In genomic region chr2:25167481-25167880, GRCm38 (mm10) we compare ENCODE assay signal across 8 mouse cellular contexts. TPM values are rescaled to one million over a fixed set of nuclear protein-coding genes. Genes with fewer than 3 reads are reported as not detected.
DNase-seq lines count a peak whose midpoint lies in the region; ATAC-seq and TF ChIP-seq lines count a peak whose summit lies in the region.

No protein-coding gene starts in this region.

- peak overlapping the region; percentile 56 for H3K4me3 ChIP-seq in heart, embryonic 12.5 days
- peak overlapping the region; percentile 60 for H3K4me3 ChIP-seq in E14TG2a.4 (replicated peaks; ENCODE audit: low read length)
- H3K4me3 ChIP-seq in forebrain, embryonic 13.5 days = peak overlapping the region; percentile 48
- peak overlapping the region; percentile 59 for H3K4me3 ChIP-seq in liver, embryonic 13.5 days (replicated peaks)

- H3K27ac ChIP-seq in heart, embryonic 12.5 days (ENCODE audit: poor library complexity, severe bottlenecking) = peak overlapping the region; percentile 48
- peak overlapping the region; percentile 89 for H3K27ac ChIP-seq in forebrain, embryonic 13.5 days
- H3K27ac ChIP-seq in liver, embryonic 13.5 days = peak overlapping the region; percentile 63; the same call in 1 of the 2 replicates

- peak overlapping the region; percentile 68 for H3K9ac ChIP-seq in heart, embryonic 12.5 days
- H3K9ac ChIP-seq in forebrain, embryonic 13.5 days = peak overlapping the region; percentile 71
- peak overlapping the region; percentile 68 for H3K9ac ChIP-seq in liver, embryonic 13.5 days

- ATAC-seq in heart, embryonic 12.5 days (ENCODE audit: insufficient number of reproducible peaks, low FRiP score) = peak; percentile 36
- peak; percentile 42 for ATAC-seq in forebrain, embryonic 13.5 days
- ATAC-seq in liver, embryonic 13.5 days (ENCODE audit: low read depth) = peak; percentile 29

- TF ChIP-seq CTCF in E14TG2a.4 (conservative IDR thresholded peaks at IDR 0.05; ENCODE audit: low read length) = no peak

- peaks cover 44% of the 10 kb centered on the region for H3K4me1 ChIP-seq in heart, embryonic 12.5 days (replicated peaks)
- H3K4me1 ChIP-seq in E14TG2a.4 (replicated peaks; ENCODE audit: low read depth, low read length) = peaks cover 54% of the 10 kb centered on the region
- peaks cover 62% of the 10 kb centered on the region for H3K4me1 ChIP-seq in forebrain, embryonic 13.5 days
- H3K4me1 ChIP-seq in liver, embryonic 13.5 days (replicated peaks) = peaks cover 59% of the 10 kb centered on the region

- WGBS in heart, embryonic 12.5 days = 17% methylated on average over 4 of the region's 4 CpGs
- 21% methylated on average over 4 of the region's 4 CpGs for WGBS in forebrain, embryonic 13.5 days
- WGBS in liver, embryonic 13.5 days (ENCODE audit: insufficient replicate concordance) = 18% methylated on average over 4 of the region's 4 CpGs

- no peaks in the 10 kb centered on the region for H3K9me3 ChIP-seq in heart, embryonic 12.5 days (replicated peaks)
- H3K9me3 ChIP-seq in E14TG2a.4 (ENCODE audit: low read length) = peaks cover 2% of the 10 kb centered on the region; the same call in 1 of the 2 replicates
- no peaks in the 10 kb centered on the region for H3K9me3 ChIP-seq in forebrain, embryonic 13.5 days (replicated peaks)
- no peaks in the 10 kb centered on the region for H3K9me3 ChIP-seq in liver, embryonic 13.5 days (replicated peaks)

- H3K36me3 ChIP-seq in heart, embryonic 12.5 days = no peaks in the 10 kb centered on the region
- no peaks in the 10 kb centered on the region for H3K36me3 ChIP-seq in E14TG2a.4 (ENCODE audit: insufficient read depth, low read length)
- no peaks in the 10 kb centered on the region for H3K36me3 ChIP-seq in forebrain, embryonic 13.5 days (ENCODE audit: poor library complexity, severe bottlenecking)
- H3K36me3 ChIP-seq in liver, embryonic 13.5 days = no peaks in the 10 kb centered on the region

- peak overlapping the region; percentile 80 for H3K4me2 ChIP-seq in heart, embryonic 12.5 days
- H3K4me2 ChIP-seq in forebrain, embryonic 13.5 days = peak overlapping the region; percentile 79
- peak overlapping the region; percentile 85 for H3K4me2 ChIP-seq in liver, embryonic 13.5 days

- DNase-seq in heart, adult 8-10 months (ENCODE audit: low spot score) = no peak
- DNase-seq in liver, embryonic 13.5 days = no peak
- DNase-seq in right cerebral cortex, postnatal 4 days = no peak
- no peak for DNase-seq in layer of hippocampus, postnatal 25 days (ENCODE audit: extremely low spot score in 1 of 2, low spot score in 1 of 2)
- no peak for DNase-seq in gastrocnemius, postnatal 4 days (ENCODE audit: low spot score in 2 of 2)

- H3K27me3 ChIP-seq in heart, embryonic 12.5 days (replicated peaks) = peaks cover 11% of the 10 kb centered on the region
- peaks cover 87% of the 10 kb centered on the region for H3K27me3 ChIP-seq in E14TG2a.4 (ENCODE audit: insufficient read depth, low read length)
- no peaks in the 10 kb centered on the region for H3K27me3 ChIP-seq in forebrain, embryonic 13.5 days
- peaks cover 15% of the 10 kb centered on the region; the same call in 1 of the 2 replicates for H3K27me3 ChIP-seq in liver, embryonic 13.5 days

RNA-seq across cellular contexts. Expression of gene Nrarp, which starts 13.1 kb away (rescaled TPM):
- 10.8 and 12.8 TPM in 2 replicates for polyA plus RNA-seq in heart, embryonic 12.5 days (2016; fragmentation: Nextera tagmentation; extraction: Ambion mirVana)
- total RNA-seq in heart, adult 8-10 months (2022) = 1 to 10 TPM; 5.0 to 9.4 (median 9.2) TPM
- polyA plus RNA-seq in forebrain, embryonic 13.5 days (2015; fragmentation: Nextera tagmentation; extraction: Ambion mirVana) = 29.2 and 30.8 TPM in 2 replicates
- 2.5 and 2.6 TPM in 2 replicates for polyA plus RNA-seq in liver, embryonic 13.5 days (2015; fragmentation: Nextera tagmentation; extraction: Ambion mirVana)
- 10 to 100 TPM; 27.5 to 35.7 TPM for total RNA-seq in layer of hippocampus, postnatal 25 days (2021)
- total RNA-seq in gastrocnemius, postnatal 4 days (2021) = 10 to 100 TPM; 20.8 to 22.5 TPM

RNA-seq across cellular contexts. Expression of gene Tor4a, which starts 29.2 kb away (rescaled TPM):
- polyA plus RNA-seq in heart, embryonic 12.5 days (2016; fragmentation: Nextera tagmentation; extraction: Ambion mirVana) = 6.6 and 7.0 TPM in 2 replicates
- 1 to 10 TPM; 3.9 to 5.0 (median 4.7) TPM for total RNA-seq in heart, adult 8-10 months (2022)
- polyA plus RNA-seq in forebrain, embryonic 13.5 days (2015; fragmentation: Nextera tagmentation; extraction: Ambion mirVana) = 0.66 and 0.78 TPM in 2 replicates
- polyA plus RNA-seq in liver, embryonic 13.5 days (2015; fragmentation: Nextera tagmentation; extraction: Ambion mirVana) = 5.5 and 6.0 TPM in 2 replicates
- total RNA-seq in layer of hippocampus, postnatal 25 days (2021) = 1 to 10 TPM; 1.5 TPM
- 1 to 10 TPM; 2.7 to 2.9 TPM for total RNA-seq in gastrocnemius, postnatal 4 days (2021)

RNA-seq across cellular contexts. Expression of gene Nelfb, which starts 43.8 kb away (rescaled TPM):
- polyA plus RNA-seq in heart, embryonic 12.5 days (2016; fragmentation: Nextera tagmentation; extraction: Ambion mirVana) = 73.3 and 74.4 TPM in 2 replicates
- 10 to 100 TPM; 38.5 to 49.3 (median 39.5) TPM for total RNA-seq in heart, adult 8-10 months (2022)
- 95.4 and 104 TPM in 2 replicates for polyA plus RNA-seq in forebrain, embryonic 13.5 days (2015; fragmentation: Nextera tagmentation; extraction: Ambion mirVana)
- 42.8 and 43.3 TPM in 2 replicates for polyA plus RNA-seq in liver, embryonic 13.5 days (2015; fragmentation: Nextera tagmentation; extraction: Ambion mirVana)
- total RNA-seq in layer of hippocampus, postnatal 25 days (2021) = 10 to 100 TPM; 55.8 to 58.9 TPM
- 10 to 100 TPM; 43.4 to 47.7 TPM for total RNA-seq in gastrocnemius, postnatal 4 days (2021)

RNA-seq across cellular contexts. Expression of gene Stpg3, which starts 47.0 kb away (rescaled TPM):
- polyA plus RNA-seq in heart, embryonic 12.5 days (2016; fragmentation: Nextera tagmentation; extraction: Ambion mirVana) = not detected in 2 replicates
- total RNA-seq in heart, adult 8-10 months (2022) = not detected
- polyA plus RNA-seq in forebrain, embryonic 13.5 days (2015; fragmentation: Nextera tagmentation; extraction: Ambion mirVana) = not detected in 2 replicates
- not detected in 2 replicates for polyA plus RNA-seq in liver, embryonic 13.5 days (2015; fragmentation: Nextera tagmentation; extraction: Ambion mirVana)
- under 1 TPM in 1 of 2 experiments, not detected in 1; 0.32 TPM for total RNA-seq in layer of hippocampus, postnatal 25 days (2021)
- total RNA-seq in gastrocnemius, postnatal 4 days (2021) = not detected

RNA-seq across cellular contexts. Expression of gene Fam166a, which starts 51.1 kb away (rescaled TPM):
- not detected in 2 replicates for polyA plus RNA-seq in heart, embryonic 12.5 days (2016; fragmentation: Nextera tagmentation; extraction: Ambion mirVana)
- total RNA-seq in heart, adult 8-10 months (2022) = not detected
- polyA plus RNA-seq in forebrain, embryonic 13.5 days (2015; fragmentation: Nextera tagmentation; extraction: Ambion mirVana) = 0.21 TPM in 1 of 2 replicates, not detected in the other
- polyA plus RNA-seq in liver, embryonic 13.5 days (2015; fragmentation: Nextera tagmentation; extraction: Ambion mirVana) = not detected in 2 replicates
- total RNA-seq in layer of hippocampus, postnatal 25 days (2021) = under 1 TPM in 1 of 2 experiments, not detected in 1; 0.59 TPM
- under 1 TPM in 1 of 2 experiments, not detected in 1; 0.25 TPM for total RNA-seq in gastrocnemius, postnatal 4 days (2021)
